Mouse (Mus musculus) liver, postnatal 0 days (tissue): ENCODE measurements at regions not wholly inside any gene's neighbourhood (a gene's known extent, or its start where the extent isn't known, plus 50 kb on each side); places are given as distances from the start of the nearest gene placed in this dataset.

ENCODE experiments used
- CTCF ChIP-seq: sonication (generic); IDR thresholded peaks from 2 replicates; pipeline ENCODE4 v1.5.1; 2016; ENCODE audit warnings: antibody characterized with exemption, low read depth
- EP300 ChIP-seq: IDR thresholded peaks from 2 replicates; pipeline ENCODE4 v1.6.1; 2016; ENCODE audit warnings: antibody characterized with exemption, low read depth, mild to moderate bottlenecking

DNA sequence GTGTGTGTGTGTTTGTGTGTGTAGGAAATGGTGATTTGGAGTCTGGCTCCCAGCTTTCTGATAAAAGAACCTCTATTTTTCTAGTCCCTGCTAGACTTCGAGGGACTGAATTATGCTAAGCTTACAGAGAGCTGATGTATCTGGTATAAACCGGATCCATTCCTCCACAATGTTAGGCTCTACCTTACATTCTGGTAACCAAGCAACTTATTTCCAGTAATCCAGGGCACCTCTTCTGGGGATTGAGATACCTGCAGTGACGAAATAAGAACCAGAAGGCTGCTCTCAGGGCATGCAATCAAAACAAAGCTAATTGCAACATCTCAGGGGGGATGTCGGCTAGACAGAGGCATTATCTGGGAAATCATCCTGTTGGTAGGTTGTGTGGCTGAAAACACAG is 140.0 kb upstream of the Serp2 start:
- TF ChIP-seq CTCF (no peak), EP300 (no peak)
